Mouse (Mus musculus): ENCODE measurements around the gene Prkg1. TPM values are rescaled to one million over a fixed set of nuclear protein-coding genes. Genes with fewer than 3 reads are reported as not detected.

Gene Prkg1
- polyA plus RNA-seq, 1 experiment from 2014 or later = 0.74 TPM

GRCm38 (mm10) chr19:31099369-31099768 lies 665.5 kb downstream of the Prkg1 start:
- no peak overlapping the region for H3K4me2 ChIP-seq (ENCODE audit: low read depth, low read length)
- H3K27ac ChIP-seq (ENCODE audit: low read depth) = no peak overlapping the region
- H3K4me1 ChIP-seq (ENCODE audit: insufficient read depth) = no peaks in the 10 kb centered on the region
- H3K9me3 ChIP-seq (ENCODE audit: low read length) = no peaks in the 10 kb centered on the region
- TF ChIP-seq EP300 (IDR thresholded peaks at IDR 0.05; ENCODE audit: low read depth) (no peak), CTCF (IDR thresholded peaks at IDR 0.05; ENCODE audit: low read depth) (no peak)
- 74% methylated on average over 3 of the region's 3 CpGs for WGBS (ENCODE audit: insufficient replicate concordance)
- no peaks in the 10 kb centered on the region for H3K36me3 ChIP-seq (replicated peaks; ENCODE audit: insufficient read depth, low read length)
- H3K9ac ChIP-seq (replicated peaks) = no peak overlapping the region
- H3K4me3 ChIP-seq (ENCODE audit: low read depth, low read length) = no peak overlapping the region
- DNase-seq (no peak), ATAC-seq (no peak)
- H3K27me3 ChIP-seq (ENCODE audit: insufficient read depth, low read length) = no peaks in the 10 kb centered on the region

- DNase-seq (no peak), ATAC-seq (no peak)
- Histone ChIP-seq H3K4me3 (ENCODE audit: low read depth, low read length) (no peak overlapping the region), H3K9me3 (ENCODE audit: low read length) (no peaks in the 10 kb centered on the region), H3K9ac (replicated peaks) (no peak overlapping the region), H3K27ac (ENCODE audit: low read depth) (no peak overlapping the region), H3K36me3 (replicated peaks; ENCODE audit: insufficient read depth, low read length) (no peaks in the 10 kb centered on the region), H3K27me3 (ENCODE audit: insufficient read depth, low read length) (no peaks in the 10 kb centered on the region), H3K4me2 (ENCODE audit: low read depth, low read length) (no peak overlapping the region), H3K4me1 (ENCODE audit: insufficient read depth) (no peaks in the 10 kb centered on the region)
- no peak for TF ChIP-seq CTCF (IDR thresholded peaks at IDR 0.05; ENCODE audit: low read depth)
- no peak for TF ChIP-seq EP300 (IDR thresholded peaks at IDR 0.05; ENCODE audit: low read depth)
- 72% methylated on average over 3 of the region's 3 CpGs for WGBS (ENCODE audit: insufficient replicate concordance)
Measured at GRCm38 (mm10) chr19:31097857-31098256, 667.0 kb downstream of the Prkg1 start.

- peaks cover 19% of the 10 kb centered on the region for H3K36me3 ChIP-seq (replicated peaks; ENCODE audit: insufficient read depth, low read length)
- peak overlapping the region; percentile 95 for H3K4me2 ChIP-seq (ENCODE audit: low read depth, low read length)
- H3K4me3 ChIP-seq (ENCODE audit: low read depth, low read length) = peak overlapping the region; percentile 82
- ATAC-seq (no peak), DNase-seq (no peak)
- no peaks in the 10 kb centered on the region for H3K27me3 ChIP-seq (ENCODE audit: insufficient read depth, low read length)
- TF ChIP-seq EP300 (IDR thresholded peaks at IDR 0.05; ENCODE audit: low read depth) (no peak), CTCF (IDR thresholded peaks at IDR 0.05; ENCODE audit: low read depth) (no peak)
- H3K4me1 ChIP-seq (ENCODE audit: insufficient read depth) = peaks cover 12% of the 10 kb centered on the region
- H3K9ac ChIP-seq (replicated peaks) = peak overlapping the region; percentile 72
- no peaks in the 10 kb centered on the region for H3K9me3 ChIP-seq (ENCODE audit: low read length)
- 90% methylated on average over 8 of the region's 8 CpGs for WGBS (ENCODE audit: insufficient replicate concordance)
- H3K27ac ChIP-seq (ENCODE audit: low read depth) = no peak overlapping the region
Measured at GRCm38 (mm10) chr19:31083761-31084160, 681.1 kb downstream of the Prkg1 start.

- H3K4me1 ChIP-seq (ENCODE audit: insufficient read depth) = peaks cover 12% of the 10 kb centered on the region
- peak within 1 kb of the TSS; percentile 95 for H3K4me2 ChIP-seq (ENCODE audit: low read depth, low read length)
- WGBS (ENCODE audit: insufficient replicate concordance) = 2% methylated on average over 56 of the region's 56 CpGs
- peak within 1 kb of the TSS; percentile 82 for H3K4me3 ChIP-seq (ENCODE audit: low read depth, low read length)
- H3K9ac ChIP-seq (replicated peaks) = peak within 1 kb of the TSS; percentile 72
- no peaks in the 10 kb centered on the region for H3K27me3 ChIP-seq (ENCODE audit: insufficient read depth, low read length)
- peak within 1 kb of the TSS; percentile 86 for H3K27ac ChIP-seq (ENCODE audit: low read depth)
- H3K36me3 ChIP-seq (replicated peaks; ENCODE audit: insufficient read depth, low read length) = peaks cover 19% of the 10 kb centered on the region
- ATAC-seq = peak; percentile 100
- TF ChIP-seq CTCF (IDR thresholded peaks at IDR 0.05; ENCODE audit: low read depth) = no peak
- TF ChIP-seq EP300 (IDR thresholded peaks at IDR 0.05; ENCODE audit: low read depth) = peak; percentile 69
- no peaks in the 10 kb centered on the region for H3K9me3 ChIP-seq (ENCODE audit: low read length)
- DNase-seq = peak; percentile 98
Measured at GRCm38 (mm10) chr19:31082662-31083429, 682.0 kb downstream of the Prkg1 start, which contains the start of gene Cstf2t. Gene Cstf2t (plus strand): TSS chr19:31082837.

- H3K4me2 ChIP-seq (ENCODE audit: low read depth, low read length) = peak overlapping the region; percentile 74
- WGBS (ENCODE audit: insufficient replicate concordance) = 13% methylated on average over 7 of the region's 7 CpGs
Measured at GRCm38 (mm10) chr19:31082226-31082625, 682.6 kb downstream of the Prkg1 start.

GRCm38 (mm10) chr19:31078241-31078640 lies 686.6 kb downstream of the Prkg1 start:
- DNase-seq (no peak), ATAC-seq (no peak)
- Histone ChIP-seq H3K9ac (replicated peaks) (no peak overlapping the region), H3K4me1 (ENCODE audit: insufficient read depth) (peaks cover 1% of the 10 kb centered on the region), H3K36me3 (replicated peaks; ENCODE audit: insufficient read depth, low read length) (no peaks in the 10 kb centered on the region), H3K27ac (ENCODE audit: low read depth) (no peak overlapping the region), H3K4me2 (ENCODE audit: low read depth, low read length) (no peak overlapping the region), H3K9me3 (ENCODE audit: low read length) (no peaks in the 10 kb centered on the region), H3K27me3 (ENCODE audit: insufficient read depth, low read length) (no peaks in the 10 kb centered on the region), H3K4me3 (ENCODE audit: low read depth, low read length) (no peak overlapping the region)
- WGBS (ENCODE audit: insufficient replicate concordance) = 72% methylated on average over 3 of the region's 3 CpGs
- TF ChIP-seq CTCF (IDR thresholded peaks at IDR 0.05; ENCODE audit: low read depth) (no peak), EP300 (IDR thresholded peaks at IDR 0.05; ENCODE audit: low read depth) (no peak)

More at GRCm38 (mm10) chr19:31082226-31082625, 682.6 kb downstream of the Prkg1 start:
- no peak for ATAC-seq
- no peak for DNase-seq
- Histone ChIP-seq H3K9ac (replicated peaks) (peak overlapping the region; percentile 17; the same call in 1 of the 2 replicates), H3K4me1 (ENCODE audit: insufficient read depth) (peaks cover 12% of the 10 kb centered on the region), H3K27ac (ENCODE audit: low read depth) (peak overlapping the region; percentile 61), H3K36me3 (replicated peaks; ENCODE audit: insufficient read depth, low read length) (peaks cover 19% of the 10 kb centered on the region), H3K9me3 (ENCODE audit: low read length) (no peaks in the 10 kb centered on the region), H3K27me3 (ENCODE audit: insufficient read depth, low read length) (no peaks in the 10 kb centered on the region), H3K4me3 (ENCODE audit: low read depth, low read length) (peak overlapping the region; percentile 82)
- TF ChIP-seq CTCF (IDR thresholded peaks at IDR 0.05; ENCODE audit: low read depth) = no peak
- no peak for TF ChIP-seq EP300 (IDR thresholded peaks at IDR 0.05; ENCODE audit: low read depth)
